In the genomic region with DNA sequence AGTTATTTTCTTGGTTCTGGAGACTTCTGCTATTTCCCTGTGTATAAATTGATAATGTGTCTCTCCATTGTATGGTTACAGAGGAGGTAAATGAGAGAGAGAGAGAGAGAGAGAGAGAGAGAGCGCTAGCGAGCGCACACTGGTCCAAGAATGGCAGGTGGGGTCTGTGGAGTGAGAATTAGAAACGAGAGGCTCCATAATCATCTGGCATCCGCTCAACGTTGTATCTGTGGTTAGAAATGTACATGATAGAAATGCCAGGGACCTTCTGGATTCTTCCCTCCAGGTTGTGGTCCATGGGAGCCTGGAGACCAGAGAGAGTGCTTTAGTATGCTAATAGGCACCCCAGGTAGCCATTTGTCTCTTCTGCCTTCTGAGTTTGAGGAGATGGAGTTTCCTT, we compare ENCODE assay signal across 19 mouse cellular contexts.
DNase-seq lines count a peak whose midpoint lies in the region; ATAC-seq and TF ChIP-seq lines count a peak whose summit lies in the region.
"Had no signal": no experiment of that assay in that cellular context is flagged by ENCODE, and none has a peak within 500 bp of the region (broad histone marks: within the 10 kb centered on the region; RNA-seq: fewer than 3 reads in every experiment).

No protein-coding gene starts in this region.

- ATAC-seq in cerebellum, adult (ENCODE audit: insufficient number of reproducible peaks, low FRiP score, low TSS enrichment), result no peak
- ATAC-seq in forebrain, postnatal 0 days, result no peak
- ATAC-seq in forebrain, embryonic 16.5 days, result no peak
- ATAC-seq: intestine, embryonic 15.5 days had no signal

- H3K4me1 ChIP-seq in forebrain, postnatal 0 days (ENCODE audit: insufficient read depth), result no peaks in the 10 kb centered on the region
- peaks cover 17% of the 10 kb centered on the region for H3K4me1 ChIP-seq in forebrain, embryonic 16.5 days (replicated peaks; ENCODE audit: control insufficient read depth, insufficient read depth, low read length)

- no peak overlapping the region for H3K9ac ChIP-seq in forebrain, postnatal 0 days
- no peak overlapping the region for H3K9ac ChIP-seq in forebrain, embryonic 16.5 days (replicated peaks; ENCODE audit: low read depth, low read length)
- H3K9ac ChIP-seq: heart, embryonic 13.5 days; hindbrain, embryonic 13.5 days; intestine, embryonic 15.5 days had no signal

- DNase-seq in cerebellum, postnatal 14 days, result peak; percentile 56 to 65
- peak; percentile 38 for DNase-seq in forebrain, postnatal 0 days
- peak; percentile 71 for DNase-seq in left cerebral cortex, postnatal 4 days
- DNase-seq in left cerebral cortex, adult 2 months (ENCODE audit: extremely low spot score in 1 of 2, low spot score in 2 of 2), result no peak
- DNase-seq in ZHBTc4 (ENCODE audit: low read depth, low spot score), result peak; percentile 21
- DNase-seq in kidney, adult 11 months, result no peak
- DNase-seq: adrenal gland, adult 2 months; adrenal gland, postnatal 25 days; cerebellum, adult 11 months; cerebellum, adult 9-10 months; gastrocnemius, postnatal 25 days; heart, postnatal 4 days; kidney, adult 2 months had no signal

- H3K27me3 ChIP-seq in forebrain, postnatal 0 days (ENCODE audit: insufficient read depth, low read length), result no peaks in the 10 kb centered on the region
- H3K27me3 ChIP-seq in forebrain, embryonic 16.5 days (replicated peaks; ENCODE audit: control insufficient read depth, insufficient read depth, low read length), result no peaks in the 10 kb centered on the region
- H3K27me3 ChIP-seq: heart, embryonic 13.5 days; hindbrain, embryonic 13.5 days; intestine, embryonic 15.5 days had no signal

- TF ChIP-seq CTCF in forebrain, postnatal 0 days (IDR thresholded peaks at IDR 0.05; ENCODE audit: low read depth), result no peak
- no peak for TF ChIP-seq CTCF in left cerebral cortex, adult 2 months (IDR thresholded peaks at IDR 0.05)

- H3K4me3 ChIP-seq in forebrain, postnatal 0 days (ENCODE audit: low read depth, low read length), result no peak overlapping the region
- no peak overlapping the region for H3K4me3 ChIP-seq in forebrain, embryonic 16.5 days (replicated peaks; ENCODE audit: low read length)
- H3K4me3 ChIP-seq in left cerebral cortex, adult 2 months, result no peak overlapping the region
- H3K4me3 ChIP-seq: embryonic facial prominence, embryonic 10.5 days; heart, embryonic 13.5 days; hindbrain, embryonic 13.5 days; intestine, embryonic 15.5 days had no signal

- 32% methylated on average over 6 of the region's 6 CpGs for WGBS in forebrain, postnatal 0 days
- 41% methylated on average over 6 of the region's 6 CpGs for WGBS in forebrain, embryonic 16.5 days

- intact Hi-C loops in left cerebral cortex, postnatal 4 days (cut with DNase I), result no loop called here
- intact Hi-C loops in left cerebral cortex, adult 2 months (cut with DNase I), result no loop called here

- no peaks in the 10 kb centered on the region for H3K9me3 ChIP-seq in forebrain, postnatal 0 days (ENCODE audit: low read length)
- H3K9me3 ChIP-seq in forebrain, embryonic 16.5 days (ENCODE audit: control insufficient read depth, low read length), result no peaks in the 10 kb centered on the region
- H3K9me3 ChIP-seq: embryonic facial prominence, embryonic 10.5 days; hindbrain, embryonic 13.5 days; intestine, embryonic 15.5 days had no signal

- H3K36me3 ChIP-seq in forebrain, postnatal 0 days (ENCODE audit: insufficient read depth), result no peaks in the 10 kb centered on the region
- H3K36me3 ChIP-seq in forebrain, embryonic 16.5 days (ENCODE audit: control insufficient read depth, insufficient read depth), result no peaks in the 10 kb centered on the region
- H3K36me3 ChIP-seq: embryonic facial prominence, embryonic 10.5 days; heart, embryonic 13.5 days; hindbrain, embryonic 13.5 days; intestine, embryonic 15.5 days had no signal

- H3K27ac ChIP-seq in forebrain, postnatal 0 days (ENCODE audit: low read depth, low read length), result no peak overlapping the region
- H3K27ac ChIP-seq in forebrain, embryonic 16.5 days (ENCODE audit: low read length), result no peak overlapping the region
- no peak overlapping the region for H3K27ac ChIP-seq in left cerebral cortex, adult 2 months
- H3K27ac ChIP-seq: embryonic facial prominence, embryonic 10.5 days; heart, embryonic 13.5 days; hindbrain, embryonic 13.5 days; intestine, embryonic 15.5 days had no signal

- no peak overlapping the region for H3K4me2 ChIP-seq in forebrain, postnatal 0 days (ENCODE audit: low read depth)
- no peak overlapping the region for H3K4me2 ChIP-seq in forebrain, embryonic 16.5 days (ENCODE audit: low read length)
- H3K4me2 ChIP-seq: heart, embryonic 13.5 days; hindbrain, embryonic 13.5 days; intestine, embryonic 15.5 days had no signal

Comparison
In these comparisons a context has a peak if more than half of its experiments do, and no peak if none do; other contexts are left out.
1. DNase-seq: peak in cerebellum, postnatal 14 days (2 of 2), forebrain, postnatal 0 days (single experiment), left cerebral cortex, postnatal 4 days (single experiment) and ZHBTc4 (single experiment); none in left cerebral cortex, adult 2 months (0 of 2) and kidney, adult 11 months (single experiment).